Mouse (Mus musculus) thymus, postnatal 36 days (tissue): ENCODE results near the gene Dgkg.

ENCODE experiments used
- DNase-seq, 2 experiments: peaks; one replicate each; pipeline ENCODE4 v3.0.0; 2022; ENCODE audit warnings: mixed read lengths in 2 of 2

Dgkg gene

DNA sequence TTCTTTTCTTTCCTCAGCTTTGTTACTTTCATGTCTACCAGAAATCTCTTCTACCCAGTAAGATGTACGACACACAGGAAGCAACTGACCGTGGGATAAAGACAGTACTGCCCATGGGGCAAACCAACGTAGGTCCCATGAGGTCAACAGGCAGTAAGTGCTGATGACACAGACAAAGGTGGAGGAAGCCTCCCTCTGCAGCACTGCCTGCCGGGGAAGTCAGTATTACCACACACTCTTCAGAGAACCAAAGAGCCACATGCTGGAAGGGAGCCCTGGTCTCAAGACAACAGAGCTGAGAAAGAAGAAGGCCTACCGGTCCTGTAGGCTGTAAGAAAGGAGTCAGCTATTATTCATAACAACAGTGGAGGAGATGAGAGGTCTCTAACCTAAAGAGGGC lies 67.4 kb downstream of the Dgkg start:
- DNase-seq: no peak

DNA sequence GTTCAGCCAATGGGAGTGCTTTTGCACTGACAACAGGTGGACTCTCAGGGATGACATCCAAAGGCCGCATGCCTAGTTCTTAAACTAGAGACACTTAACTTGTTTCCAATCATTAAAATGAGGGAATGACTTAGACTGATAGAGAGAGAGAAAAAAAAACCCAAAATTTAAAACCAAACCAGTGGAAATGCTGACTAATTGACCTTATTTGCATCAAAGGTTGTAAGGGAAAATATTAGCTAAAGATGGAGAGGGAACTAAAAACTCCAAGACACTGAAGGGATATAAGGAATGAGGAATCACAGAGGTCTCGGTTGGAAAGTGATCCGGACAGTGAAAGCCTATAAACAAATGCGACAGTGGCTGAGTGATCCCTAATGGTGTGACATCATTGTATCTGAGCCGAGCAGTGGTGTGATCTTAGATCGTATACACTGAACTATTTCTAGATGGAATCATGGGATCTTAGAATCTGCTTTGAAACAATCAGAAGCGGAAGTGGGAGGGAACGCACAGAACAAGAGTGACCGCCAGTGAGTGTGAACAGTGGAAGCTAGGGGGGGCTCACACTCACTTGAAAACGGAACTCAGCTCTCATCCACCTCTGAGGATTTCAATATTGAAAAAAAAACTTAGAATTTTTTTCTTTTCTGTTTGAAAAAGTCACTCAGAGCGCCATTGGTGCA lies 70.7 kb downstream of the Dgkg start:
- no peak for DNase-seq

DNA sequence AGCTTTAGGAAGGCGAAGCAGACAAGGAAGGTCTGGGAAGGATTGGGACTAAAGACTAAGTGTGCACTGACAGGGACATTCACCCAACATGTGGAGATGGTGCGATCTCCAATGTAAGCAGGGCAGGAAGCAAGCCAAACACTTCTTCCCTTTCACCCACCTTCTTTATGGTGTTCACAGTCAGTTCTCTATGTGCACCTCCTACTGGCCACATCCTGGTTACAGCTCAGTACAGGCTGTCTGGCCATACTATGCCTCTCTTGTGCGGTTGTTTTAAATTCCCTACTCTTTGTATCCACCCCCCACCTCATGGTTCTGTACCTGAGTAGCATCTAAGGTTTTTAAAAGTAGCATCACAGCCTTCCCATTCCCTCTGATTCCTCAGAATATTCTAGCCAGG lies 71.5 kb downstream of the Dgkg start:
- DNase-seq: no peak

DNA sequence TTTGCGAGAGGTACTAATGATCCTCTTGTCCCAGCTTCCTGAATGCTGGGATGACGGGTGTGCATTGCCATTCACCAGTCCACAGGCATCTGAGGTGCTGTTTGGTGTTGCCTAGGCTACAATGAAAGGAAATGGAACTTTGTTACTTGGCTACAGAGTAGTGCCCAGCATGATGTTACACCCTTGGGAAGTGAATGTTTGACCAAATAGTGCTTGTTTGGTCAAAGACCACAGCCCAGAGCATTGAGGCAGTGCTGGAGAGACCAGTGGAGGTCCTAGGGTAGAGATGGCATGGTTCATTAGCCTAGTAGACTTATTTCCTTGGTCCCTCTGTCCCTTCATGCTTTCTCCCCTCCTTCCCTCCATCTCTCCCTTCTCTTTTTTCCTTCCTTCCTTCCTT lies 73.6 kb downstream of the Dgkg start:
- no peak for DNase-seq

DNA sequence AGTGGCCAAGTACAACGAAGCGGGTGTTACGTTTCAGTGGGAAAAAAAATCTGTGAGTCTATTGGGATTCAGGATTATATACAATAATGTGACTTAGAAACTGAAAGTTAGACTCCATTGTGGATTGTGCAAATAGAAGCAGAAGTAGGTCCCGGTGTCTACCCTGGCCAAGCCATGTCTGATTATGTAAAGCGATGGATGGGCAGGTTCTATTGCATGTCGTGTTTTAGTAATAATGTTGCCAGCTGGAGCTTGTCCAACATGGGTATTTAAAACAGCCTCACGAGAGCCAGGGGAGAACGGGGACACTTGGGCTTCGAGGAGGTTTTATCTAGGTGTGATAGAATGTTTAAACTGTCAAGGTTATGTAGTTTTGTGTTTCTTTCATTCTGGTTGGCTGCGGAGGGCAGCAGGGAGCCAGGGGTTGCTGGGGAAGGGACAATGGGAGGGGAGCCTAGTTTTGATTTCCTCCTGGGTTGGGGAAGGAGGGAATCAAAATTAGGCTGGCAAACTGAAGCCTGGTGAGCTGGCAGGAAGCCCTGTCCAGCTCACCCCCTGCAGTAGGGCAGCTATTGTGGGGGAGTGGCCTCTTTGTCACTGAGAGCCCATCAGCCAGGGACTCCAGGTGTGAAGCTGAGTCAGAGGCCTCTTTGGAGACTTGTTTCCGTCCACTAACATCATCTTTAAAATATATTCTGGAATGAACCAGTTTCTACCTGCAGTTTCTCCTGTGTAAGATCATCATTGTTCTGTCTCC lies 74.7 kb downstream of the Dgkg start:
- DNase-seq: no peak

DNA sequence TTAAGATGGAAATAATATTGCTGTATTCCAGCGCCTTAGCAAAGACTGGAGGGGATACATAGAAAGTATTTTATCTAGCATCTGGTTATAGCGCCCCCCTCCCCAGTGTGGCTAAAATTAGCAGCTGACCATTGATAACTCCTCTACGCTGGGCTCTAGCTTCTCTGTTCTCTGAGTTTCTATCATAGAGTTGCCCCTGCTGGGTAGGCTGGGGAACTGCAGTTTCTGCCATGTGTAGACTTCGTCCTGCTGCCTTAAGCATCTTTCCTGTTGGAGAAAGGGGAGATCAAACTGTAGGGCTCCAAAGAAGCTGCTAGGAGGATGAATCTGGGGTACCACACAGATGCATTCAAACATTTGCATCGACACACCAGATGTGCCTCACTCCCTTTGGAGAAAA lies 76.9 kb downstream of the Dgkg start:
- DNase-seq: no peak

DNA sequence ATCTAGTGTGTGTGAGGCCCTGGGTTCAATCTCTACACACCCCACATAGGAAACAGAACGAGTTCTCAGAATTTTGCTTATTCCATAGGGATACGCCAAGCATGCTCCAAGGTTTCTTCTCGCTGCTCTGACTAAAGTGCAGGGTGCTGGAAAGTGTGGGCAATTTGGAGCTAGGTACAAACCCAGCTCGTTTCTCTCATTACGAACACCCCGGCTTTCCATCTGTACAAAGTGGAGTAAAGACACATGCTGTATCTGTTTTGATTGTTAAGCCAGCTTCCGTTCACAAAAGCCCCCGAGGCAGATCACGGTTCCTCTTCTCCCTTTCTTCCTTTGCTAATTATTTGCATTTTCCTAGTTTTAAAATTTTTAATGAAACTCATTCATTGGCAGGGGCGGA lies 78.1 kb downstream of the Dgkg start:
- no peak for DNase-seq

DNA sequence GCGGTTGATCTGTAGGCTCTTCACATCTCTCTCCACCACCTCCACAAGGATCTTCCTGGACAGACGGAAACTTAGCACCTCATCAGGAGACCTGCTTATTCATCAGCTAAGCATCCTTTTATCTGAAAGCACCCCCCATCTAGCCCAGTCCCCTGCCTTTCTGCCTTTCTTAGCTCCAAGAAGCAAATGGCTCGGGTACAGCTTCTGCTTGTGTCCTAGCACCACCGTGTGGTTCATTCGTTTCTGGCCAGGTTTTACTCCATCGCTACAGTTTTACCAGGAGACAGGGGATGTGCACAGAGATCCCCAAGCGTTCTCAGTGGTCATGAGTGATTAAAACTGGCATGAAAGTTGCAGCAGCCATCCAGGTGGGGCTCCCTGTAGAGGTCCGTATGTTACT lies 79.4 kb downstream of the Dgkg start:
- DNase-seq: no peak

DNA sequence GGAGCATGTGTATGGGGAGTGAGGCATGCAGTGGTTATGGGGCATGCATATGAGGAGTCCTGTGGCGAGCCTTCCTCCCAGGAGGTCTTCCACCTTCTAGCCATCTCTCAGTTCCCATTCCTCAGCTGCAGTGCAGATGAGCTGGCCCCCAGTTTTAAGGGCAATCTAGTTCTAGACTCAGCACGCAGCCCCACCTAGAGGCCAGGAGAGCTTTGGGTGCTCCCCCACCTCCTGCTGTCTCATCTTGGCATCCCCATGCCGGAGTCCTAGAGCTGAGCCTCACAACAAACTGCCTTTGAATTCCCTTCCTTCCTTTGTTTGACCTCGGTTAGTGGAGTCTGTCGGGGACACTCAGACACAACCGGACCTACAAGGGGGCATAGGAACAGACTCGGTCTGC lies 82.9 kb downstream of the Dgkg start:
- no peak for DNase-seq

DNA sequence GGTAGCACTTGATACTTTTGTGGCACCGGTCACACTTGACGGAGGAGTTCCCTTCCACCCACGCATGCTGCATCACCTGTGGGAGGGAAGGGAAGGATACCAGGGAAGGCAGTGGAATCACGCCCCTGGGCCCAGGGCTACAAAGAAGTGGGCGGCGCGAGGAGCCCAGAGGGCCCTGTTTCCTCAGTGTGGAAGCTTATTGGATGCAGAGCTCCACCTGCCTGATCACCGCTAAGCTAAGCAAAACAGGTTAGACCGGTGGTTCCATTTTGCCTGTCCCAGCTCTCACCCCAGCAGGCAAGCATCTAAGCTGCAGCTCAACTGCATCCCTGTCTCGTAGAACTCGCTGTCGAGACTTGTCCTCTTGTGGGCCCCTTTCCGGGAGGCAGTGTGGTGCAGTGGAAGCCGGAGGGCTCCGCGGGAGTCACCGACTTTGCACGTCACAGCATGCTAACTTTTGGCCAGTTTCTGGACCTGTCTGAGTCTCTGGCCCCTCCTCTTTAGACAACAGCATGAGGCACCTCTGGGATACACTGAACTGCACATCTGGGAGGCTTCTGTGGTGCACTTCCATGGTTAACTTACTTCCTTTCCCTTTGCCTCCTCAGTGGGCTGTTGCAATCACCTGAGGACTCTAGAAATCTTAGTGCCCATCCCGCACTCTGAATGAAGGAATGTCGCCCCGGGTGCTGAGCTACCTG lies 84.2 kb downstream of the Dgkg start:
- no peak for DNase-seq

DNA sequence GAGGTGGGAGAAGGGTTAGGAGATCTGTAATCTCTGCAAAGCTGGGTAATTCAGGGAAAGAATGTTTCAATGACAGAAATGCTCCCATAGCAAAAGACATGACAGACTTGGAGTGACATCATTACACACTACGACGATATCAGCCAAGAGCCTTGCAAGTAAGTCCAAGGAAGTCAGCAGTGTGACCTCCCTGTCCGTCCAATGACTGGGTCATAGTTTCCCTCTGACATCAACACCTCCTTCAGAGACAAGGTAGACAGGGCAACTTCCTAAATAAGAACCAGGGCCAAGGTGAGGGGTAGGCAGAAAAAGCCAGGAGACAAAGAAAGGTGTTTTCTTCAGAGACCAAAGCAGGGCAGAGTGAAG lies 92.1 kb downstream of the Dgkg start:
- no peak for DNase-seq

DNA sequence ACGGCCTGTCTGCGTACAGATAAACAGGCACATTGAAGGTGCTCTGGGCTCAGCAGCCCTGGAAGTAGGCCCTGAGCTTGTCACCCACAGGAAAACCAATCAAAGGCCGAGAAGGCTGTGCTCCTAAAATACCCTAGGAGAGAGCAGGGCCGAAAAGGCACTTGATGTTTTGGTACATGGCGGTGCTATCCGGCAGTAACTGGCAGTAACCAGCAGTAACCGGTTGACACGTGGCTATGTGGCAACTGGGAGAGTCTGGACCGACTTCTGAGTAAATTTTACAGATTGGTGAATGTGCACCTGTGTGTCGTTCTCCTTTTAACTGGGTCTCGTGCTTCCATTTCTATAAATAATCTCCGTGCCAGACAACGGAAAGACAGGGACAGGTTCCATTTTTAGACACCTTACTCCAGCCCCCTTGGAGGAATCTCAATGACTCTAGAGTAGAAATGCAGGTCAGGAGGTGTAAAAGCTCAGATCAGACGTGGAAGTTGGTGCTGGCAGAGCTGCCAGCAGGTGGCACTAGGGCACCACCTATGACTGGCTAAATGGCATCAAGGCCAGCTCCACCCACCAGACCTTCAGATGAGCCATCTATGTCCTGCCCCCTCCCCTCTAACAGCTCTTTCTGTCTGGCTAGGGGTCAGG lies 92.6 kb downstream of the Dgkg start:
- DNase-seq: peak; percentile 66 to 69

DNA sequence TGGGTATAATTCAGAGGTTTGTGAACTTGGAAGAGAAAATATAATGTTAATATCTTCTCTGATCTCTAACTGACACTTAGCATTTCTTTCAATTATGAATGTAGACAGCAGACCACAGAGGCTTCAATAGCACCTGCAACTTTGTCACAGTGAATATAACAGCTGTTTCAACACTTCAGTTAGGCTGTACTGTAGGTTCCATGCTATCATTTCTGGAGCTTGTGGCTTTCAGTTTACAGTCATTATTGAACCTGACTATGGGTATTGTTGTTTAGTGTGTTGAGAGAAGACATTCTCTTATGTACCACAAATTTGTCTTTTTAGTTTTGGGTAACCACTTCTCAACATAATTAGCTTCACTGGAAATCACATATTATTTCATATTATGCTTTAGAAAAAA lies 93.4 kb downstream of the Dgkg start:
- no peak for DNase-seq

DNA sequence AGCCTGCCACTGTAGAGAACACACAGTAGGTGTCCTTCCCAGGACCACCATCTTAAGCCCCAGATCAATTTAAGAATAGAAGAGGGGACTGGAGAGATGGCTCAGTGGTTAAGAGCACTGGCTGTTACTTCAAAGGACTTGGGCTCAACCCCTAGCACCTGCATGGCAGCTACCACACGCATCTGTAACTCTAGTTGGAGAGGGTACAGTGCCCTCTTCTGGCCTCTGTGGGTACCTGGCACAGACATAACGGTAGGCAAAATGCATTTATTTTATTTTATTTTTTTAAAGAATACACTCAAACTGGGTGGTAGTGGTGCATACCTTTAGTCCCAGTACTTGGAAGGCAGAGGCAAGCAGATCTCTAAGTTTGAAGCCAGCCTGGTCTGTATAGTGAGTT lies 102.0 kb downstream of the Dgkg start:
- DNase-seq: peak; percentile 22 to 45

DNA sequence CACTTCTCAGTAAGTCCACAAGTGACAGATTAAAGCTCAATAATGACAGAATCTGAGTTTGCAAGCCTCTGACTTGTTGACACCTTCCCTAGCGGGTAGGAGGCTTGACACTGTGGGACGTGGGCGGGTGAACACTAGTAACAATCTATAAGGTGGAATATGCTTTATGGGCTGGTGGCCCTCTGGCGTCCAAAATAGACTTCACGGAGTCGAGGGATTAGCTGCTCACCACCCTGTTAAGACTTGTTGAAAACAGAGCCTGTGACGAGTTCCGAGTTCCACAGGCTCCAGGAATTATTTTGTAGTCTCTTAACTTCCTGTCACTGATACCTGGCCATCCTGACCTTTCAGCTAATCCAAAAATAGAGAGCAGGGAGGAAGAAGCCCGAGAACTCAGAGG lies 104.7 kb downstream of the Dgkg start:
- DNase-seq: no peak

DNA sequence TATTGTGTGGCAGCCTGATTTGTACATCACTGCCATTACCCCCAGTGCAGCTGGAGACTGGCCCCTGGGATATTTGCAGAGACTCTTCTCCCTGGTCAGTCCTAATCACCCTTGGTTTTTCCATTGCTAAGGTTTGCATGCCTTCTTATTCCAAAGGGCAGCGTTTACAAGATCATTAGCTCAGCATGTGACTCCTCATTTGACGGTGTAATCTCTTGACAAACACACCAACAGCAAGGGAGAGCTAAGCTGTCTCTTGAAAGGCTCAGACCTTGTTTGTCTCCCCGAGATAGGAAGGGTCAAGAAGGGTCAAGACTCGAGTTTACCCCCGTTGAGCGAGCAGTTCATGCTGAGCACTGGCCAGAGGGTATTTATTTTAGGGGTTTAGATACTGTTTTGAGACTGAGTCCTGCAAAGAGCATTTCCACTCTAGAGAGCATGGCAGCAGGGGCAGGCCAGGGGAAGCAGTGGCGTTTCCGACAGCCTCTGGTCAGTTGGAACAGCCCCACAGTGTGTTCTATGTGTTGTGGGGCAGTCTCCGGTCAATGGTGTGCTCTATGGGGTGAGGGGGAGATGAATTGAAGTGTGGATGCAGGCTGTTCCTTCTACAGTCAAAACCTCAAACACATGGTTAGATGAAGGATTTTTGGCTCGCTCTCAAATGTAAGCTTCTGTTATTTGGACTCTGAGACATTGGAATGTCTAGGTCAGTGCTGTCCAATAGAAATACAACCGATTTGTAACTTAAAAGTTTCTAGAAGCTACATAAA lies 105.6 kb downstream of the Dgkg start:
- DNase-seq: no peak

DNA sequence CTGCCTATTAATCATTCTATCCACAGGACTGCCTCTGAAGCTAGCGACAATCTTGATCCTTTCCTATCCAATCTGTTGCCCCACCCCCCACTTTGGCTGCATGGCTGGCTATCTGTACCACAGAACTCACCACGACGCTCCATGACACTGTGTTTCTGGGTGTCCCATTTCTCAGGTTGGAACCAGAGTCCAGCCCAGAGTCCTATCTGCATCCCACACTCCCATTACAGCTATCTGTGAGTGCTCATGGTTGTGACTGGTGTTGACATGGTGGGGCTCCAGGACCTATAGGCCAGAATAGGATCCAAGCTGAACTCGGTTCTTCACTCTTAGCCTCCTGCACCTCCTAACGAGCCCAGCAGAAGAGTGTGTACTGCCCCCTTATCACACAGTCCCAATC lies 107.7 kb downstream of the Dgkg start:
- DNase-seq: no peak

DNA sequence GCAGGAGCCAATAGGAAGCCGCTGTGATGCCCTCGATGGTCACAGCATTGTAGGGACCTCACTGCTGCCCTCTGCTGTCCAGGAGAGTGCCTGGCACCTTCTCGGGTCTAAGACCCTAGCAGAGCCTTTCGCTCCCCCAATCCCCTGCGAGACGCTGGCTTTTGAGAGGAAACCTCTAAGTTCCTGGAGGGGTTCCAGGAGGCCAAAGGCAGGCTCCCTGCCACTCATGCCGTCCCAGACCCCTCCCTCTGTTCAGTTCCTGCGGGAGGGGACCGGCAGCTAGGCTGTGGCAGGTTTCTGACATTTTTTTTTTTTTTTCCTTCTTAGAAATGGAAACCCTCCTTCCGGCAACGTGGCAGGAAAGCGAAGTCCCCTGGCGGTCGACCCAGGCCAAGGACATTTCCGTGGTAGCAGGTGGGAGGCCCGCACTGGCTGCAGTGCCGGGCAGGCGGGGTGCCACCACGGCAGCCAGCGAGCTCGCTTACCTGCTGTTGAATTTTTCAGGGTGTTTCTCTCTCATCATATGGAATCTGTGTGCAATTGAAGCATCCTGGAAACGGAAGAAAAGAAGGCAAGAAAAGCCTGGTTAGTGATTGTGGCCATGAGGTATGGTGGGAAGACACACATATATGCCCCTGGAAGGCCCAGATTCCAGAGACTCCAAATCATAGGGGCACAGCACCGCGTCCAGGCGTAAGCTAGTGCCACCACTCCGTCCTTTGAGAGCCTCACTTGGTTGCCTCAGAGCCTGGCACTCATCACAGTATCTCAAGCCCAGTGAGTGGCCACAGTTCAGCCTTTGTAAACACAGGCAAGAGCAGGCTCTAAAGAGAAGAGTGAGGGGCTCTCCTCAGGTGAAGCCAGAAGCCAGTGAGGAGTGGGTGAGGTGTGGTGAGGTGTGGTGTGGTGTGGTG lies 108.6 kb downstream of the Dgkg start:
- peak; percentile 84 to 87 for DNase-seq

DNA sequence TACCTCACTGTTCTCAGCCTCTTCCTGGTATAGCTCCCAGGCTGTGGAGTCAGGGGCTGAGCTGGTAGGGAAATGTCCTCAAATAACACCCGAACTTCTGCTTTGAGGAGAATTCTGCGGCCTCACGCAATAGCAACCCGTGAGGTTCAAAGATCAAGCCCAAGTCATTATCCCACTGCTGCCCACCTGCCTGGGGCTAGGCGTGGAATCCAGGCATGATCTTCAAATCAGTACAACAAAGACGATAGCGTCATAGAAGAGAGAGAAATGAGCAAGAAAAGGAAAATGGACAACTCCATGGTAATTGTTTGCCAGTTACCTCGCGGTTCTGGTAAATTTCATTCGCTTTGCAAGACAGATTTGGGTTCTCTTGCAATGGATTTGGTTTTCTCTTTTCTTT lies 109.3 kb downstream of the Dgkg start:
- no peak for DNase-seq

DNA sequence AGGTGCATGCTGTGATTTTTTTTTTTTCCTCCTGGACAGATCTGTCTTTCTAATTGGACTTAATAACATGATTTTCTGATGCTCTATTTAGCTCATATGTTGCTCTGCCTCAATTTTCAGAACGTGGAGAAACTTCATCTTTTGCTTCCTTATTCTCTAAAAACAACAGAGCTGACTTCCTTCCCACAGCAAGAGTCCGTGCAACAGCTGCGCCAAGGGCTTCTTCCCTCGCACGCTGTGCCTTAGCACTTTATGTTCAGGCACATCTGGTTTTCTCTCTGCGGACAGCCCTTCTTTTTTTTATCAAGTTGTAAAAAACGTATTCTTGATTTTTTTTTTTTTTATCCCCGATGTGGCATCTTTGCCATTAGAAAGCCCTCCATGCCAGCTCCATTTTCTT lies 111.2 kb downstream of the Dgkg start:
- no peak for DNase-seq

DNA sequence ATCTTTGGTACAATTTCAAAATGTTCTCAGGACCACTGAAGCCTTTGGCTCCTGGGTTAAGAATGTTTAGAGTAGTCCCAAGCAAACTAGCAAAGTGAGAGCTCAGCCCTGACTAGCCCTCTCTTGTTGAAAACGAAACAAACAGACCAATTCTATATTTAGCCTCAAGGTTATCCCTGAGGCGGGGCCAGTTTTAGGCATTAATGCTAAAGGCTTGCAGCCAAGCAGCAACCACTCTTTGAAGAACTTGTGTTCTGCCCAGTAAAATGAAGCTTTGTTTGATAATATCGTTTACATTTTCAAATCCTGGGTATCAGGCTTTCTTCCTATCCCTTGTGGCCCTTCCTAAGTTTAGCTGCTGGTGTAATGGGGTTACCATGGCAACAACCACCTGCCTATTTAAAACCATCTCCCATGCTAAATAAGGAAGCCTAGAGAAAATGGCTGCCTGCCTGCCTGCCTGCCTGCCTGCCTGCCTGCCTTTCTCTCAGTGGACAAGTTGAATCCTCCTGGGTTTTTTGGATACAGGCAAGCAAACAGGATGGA lies 111.9 kb downstream of the Dgkg start:
- DNase-seq: no peak
